Mouse (Mus musculus) brain, embryonic 14.5 days (tissue): Measurements from ENCODE around the gene Vdr.

Experiments used
- CTCF ChIP-seq: fragments of 200-500 bp; IDR thresholded peaks from 2 replicates; pipeline ENCODE4 v1.5.1; 2012; ENCODE audit warnings: inconsistent platforms, mild to moderate bottlenecking, moderate library complexity, borderline replicate concordance; ENCODE audit not compliant: insufficient read depth, insufficient read length; ENCODE audit errors: extremely low read depth
- POLR2A ChIP-seq: fragments of 200-500 bp; IDR thresholded peaks from 2 replicates; pipeline ENCODE4 v1.6.1; 2012; ENCODE audit warnings: mild to moderate bottlenecking, inconsistent platforms, borderline replicate concordance; ENCODE audit not compliant: poor library complexity, insufficient read depth, insufficient read length, severe bottlenecking; ENCODE audit errors: extremely low read depth

- TF ChIP-seq CTCF, result no peak
- TF ChIP-seq POLR2A, result no peak
Observed at GRCm38 (mm10) chr15:97903261-97904009, 7.0 kb downstream of the Vdr start.
